Mouse (Mus musculus) c-Kit-positive CD71-negative TER-119-negative erythroid progenitor cells, embryonic 14.5 days (primary cell): Measurements from ENCODE around the gene Fnip1.

ENCODE experiments used
- DNase-seq: peaks from one replicate; pipeline ENCODE4 v3.0.0-alpha.2; 2013; ENCODE audit warnings: low read depth

Gene Fnip1

DNA sequence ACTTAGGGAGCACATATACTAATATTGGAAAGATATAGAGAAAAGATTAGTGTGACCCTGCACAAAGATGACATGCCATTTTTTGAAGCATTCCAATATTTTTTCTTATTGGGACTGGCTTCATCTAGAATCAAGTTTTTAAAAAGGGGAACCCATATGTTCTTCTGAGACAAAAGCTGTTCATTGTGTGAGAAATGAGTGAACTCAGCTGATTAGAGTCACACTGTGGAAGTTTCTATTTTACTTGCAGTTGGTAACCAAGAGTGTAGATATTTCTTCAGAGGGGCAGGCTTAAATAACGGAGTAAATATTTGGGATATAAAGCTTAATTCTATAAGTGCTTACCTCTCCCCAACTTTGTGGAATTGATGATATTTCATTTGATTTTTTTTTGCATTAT lies 20.2 kb downstream of the Fnip1 start:
- DNase-seq = no peak

DNA sequence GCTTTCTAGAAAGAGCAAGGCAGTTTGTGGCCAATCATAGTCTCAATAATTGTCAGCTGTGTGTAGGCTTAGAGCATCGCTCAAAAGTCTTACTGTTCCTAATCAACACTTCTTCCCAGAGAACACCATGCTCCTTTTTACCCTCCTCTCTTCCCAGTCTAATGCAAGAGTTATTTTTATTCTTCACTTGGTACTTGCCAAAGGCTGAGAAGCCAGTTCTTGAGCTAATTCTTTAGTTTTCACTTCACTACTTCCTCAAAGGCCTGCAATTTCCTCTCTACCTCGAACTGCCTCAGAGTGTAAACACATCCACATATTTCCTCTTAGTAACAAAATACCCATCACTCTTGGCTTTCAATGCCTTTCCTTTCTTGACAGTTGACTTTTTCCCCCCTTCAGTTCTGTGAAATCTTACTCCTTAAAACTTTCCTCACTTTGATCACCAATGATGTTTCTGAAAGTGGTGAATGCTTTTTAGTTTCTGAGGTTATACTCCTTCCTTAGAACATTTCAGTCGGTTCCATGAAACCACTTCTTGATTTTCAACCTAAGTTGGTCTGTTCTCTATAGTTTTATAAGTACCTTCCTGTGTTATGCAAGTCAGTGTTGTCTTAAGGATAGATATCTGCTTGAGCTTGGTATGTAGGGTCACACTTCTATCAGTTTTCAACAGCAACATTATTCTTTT lies 26.7 kb downstream of the Fnip1 start:
- DNase-seq = peak; percentile 16

DNA sequence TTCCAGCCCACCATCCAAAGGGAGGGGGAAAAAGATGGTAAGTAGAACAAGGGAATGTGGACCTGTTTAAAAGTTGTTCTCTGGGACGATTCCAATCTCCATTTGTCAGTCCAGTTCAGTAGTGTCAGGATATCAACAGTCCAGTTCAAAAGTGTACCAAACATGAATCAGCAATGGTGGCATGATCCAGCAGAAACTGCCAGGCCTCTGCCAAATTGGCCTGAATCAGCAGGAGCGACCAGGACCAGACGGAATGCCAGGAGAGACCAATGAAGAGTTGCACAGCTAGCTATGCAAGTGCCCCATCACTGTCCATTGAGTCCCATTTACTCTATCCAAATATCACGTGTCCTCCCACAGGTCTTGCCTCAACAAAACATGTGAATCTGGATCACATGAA lies 34.2 kb downstream of the Fnip1 start:
- DNase-seq = no peak

DNA sequence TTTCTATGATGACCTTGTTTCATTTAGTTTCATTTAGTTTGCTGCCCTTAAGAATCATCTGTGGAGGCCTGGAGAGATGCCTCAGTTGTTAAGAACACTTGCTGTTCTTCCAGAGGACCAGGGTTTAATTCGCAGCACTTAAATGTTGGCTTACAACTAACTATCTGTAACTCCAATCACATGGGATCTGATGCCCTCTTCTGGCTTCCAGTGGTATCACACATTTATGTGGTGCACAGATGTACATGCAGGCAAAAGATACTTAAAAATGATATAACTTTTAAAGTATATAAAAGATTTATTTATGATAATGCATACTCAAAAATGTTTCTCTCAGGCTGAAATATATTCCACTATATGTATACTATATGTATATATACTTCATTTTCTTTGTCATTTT lies 40.4 kb downstream of the Fnip1 start:
- no peak for DNase-seq

DNA sequence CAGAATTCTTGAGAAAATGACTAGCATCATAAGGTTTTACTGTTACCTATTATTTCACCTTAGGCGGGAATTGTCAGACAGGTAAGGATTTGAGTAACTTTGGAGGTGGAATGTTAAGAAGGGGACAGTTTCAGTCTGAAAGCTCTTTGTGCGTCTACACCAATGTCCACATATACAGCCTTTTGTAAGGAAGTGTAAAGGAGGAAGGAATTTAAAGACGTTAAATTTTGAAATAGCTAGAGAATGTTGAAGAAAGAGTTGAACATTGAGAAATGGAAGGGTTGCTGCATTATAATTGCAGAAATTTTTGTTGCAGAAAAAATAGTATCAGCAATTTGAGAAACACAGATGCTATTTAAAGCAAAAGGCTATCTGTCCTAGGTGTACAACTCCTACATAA lies 48.0 kb downstream of the Fnip1 start:
- DNase-seq = no peak

DNA sequence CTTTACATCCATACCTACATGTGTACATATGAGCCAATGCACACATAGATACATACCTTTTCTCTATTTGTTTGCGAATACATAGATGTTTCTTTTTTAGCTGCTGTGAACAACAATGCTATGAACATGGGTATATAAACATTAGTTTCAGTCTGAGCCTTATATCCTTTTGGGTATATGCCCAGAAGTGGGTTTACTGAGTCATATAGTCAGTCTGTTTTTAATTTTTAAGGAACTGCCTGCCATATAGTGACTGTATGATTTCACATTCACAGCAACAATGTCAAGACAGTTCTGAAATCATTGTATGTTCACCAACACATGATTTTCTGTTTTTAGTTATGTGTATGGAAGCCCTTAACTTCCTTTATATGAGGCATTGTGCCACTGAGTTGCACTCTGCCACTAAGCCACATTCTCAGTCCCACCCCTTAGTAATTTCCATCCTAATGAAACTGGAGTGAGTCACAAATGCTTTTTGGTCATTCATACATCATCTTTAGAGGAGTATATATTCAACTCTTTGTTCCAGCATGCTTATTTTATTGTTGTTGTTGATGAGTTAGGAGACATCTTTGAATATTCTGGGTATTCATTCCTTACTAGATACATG lies 54.1 kb downstream of the Fnip1 start:
- no peak for DNase-seq

DNA sequence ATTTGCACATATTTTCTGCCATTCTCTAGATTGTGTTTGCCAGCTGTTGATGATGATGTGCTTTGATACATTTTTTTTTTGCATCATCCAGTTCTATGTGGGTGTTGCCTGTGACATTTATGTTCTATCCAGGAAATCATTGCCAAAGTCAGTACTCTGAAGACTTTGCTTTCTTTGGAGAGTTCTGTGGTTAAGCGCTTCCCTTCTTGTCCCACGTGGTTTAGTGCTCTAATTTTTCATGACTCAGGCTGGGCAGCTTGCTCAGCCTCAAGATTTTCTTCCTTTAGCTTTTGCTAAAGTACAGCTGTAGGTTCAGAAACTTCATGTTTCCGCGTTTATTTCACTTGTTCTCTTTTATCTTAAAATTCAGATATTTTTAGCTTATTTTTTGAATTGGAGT lies 54.6 kb downstream of the Fnip1 start:
- DNase-seq = peak; percentile 10

DNA sequence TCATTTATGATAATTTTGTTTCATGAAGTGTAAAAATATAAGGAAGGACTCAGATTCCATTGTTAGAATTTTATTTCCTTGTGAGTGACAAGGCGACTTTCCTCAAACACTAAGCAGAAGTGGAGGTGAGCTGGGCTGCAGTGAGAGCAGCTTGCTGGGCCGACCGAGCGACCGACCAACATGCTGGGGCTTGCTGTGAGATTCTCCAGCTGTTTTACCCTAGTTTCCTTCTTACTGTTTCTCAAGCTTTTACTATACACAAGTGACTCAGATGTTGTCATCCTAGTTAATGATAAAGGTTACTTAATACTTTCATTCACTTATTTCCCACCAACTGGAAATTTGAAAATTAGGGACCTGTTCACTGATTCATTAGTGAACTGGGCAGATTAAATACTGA lies 61.8 kb downstream of the Fnip1 start:
- DNase-seq = no peak

DNA sequence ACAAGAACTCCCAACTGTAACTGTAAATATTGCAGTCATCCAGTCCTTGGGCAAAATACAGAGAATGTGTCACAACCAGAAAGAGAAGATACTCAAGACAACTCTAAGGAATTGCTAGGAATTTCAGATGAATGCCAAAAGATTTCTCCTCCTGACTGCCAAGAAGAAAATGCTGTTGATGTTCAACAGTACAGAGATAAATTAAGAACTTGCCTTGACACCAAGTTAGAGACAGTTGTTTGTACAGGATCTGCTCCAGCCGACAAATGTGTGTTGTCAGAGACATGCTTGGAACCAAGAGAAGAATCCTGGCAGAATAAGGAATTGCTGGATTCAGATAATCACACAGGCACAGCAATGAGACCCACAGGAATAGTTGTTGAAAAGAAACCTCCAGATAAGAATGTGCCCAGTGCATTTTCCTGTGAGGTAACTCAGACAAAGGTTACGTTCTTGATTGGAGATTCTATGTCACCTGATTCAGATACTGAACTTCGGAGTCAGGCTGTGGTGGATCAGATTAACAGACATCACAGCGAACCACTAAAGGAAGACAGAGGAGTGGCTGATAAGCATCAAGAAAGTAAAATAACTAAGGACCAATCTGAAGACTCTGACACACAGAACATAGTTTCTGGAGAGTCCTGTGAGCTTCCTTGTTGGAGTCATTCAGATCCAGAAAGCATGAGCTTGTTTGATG lies 64.7 kb downstream of the Fnip1 start:
- DNase-seq = no peak

DNA sequence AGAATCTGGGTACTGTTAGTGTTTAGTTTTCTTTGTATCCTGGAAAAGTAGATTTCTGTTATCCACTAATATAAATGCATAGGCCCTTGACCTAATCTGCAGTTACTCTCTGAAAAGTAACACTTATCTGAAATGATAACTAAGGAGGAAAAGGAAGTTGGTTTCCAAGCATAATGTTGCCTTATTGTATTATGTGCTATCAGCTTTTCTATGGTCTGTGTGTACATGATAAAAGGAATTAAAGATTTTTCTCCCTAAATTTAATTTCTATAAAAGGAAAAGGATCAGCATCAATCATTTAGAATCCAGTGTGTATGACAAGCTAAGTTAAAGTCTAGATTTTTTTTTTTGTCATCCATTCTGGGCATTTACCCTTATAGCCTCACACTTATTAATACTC lies 75.6 kb downstream of the Fnip1 start:
- no peak for DNase-seq

DNA sequence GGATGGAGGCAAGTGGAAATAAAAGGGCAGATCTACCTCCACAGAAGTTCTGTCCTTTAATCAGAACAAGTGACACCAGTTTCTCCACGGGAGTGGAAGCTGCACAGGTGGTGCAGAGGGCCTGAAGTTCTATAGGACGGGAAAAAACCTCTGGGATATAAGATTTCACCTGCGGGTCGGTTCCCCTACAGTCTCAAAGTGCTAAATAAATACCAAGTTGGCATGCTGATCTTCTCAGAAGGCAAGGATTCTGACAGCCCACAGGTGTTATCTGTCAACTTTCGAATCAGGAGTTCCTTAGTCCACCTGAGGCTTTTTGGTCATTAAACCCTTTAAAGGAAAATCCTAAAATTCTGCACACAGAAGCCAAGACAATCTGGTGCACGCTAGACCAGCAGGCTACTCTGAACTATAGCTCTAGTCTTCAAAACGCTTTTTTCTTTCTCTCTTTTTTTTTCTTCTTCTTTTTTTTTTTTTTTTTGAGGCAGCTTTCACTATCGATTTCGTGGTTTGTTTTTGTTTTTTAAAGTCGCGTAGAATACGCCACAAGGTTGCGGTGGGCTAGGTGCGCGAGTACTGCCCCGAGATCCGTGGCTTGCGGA lies 84.0 kb downstream of the Fnip1 start:
- DNase-seq = no peak

DNA sequence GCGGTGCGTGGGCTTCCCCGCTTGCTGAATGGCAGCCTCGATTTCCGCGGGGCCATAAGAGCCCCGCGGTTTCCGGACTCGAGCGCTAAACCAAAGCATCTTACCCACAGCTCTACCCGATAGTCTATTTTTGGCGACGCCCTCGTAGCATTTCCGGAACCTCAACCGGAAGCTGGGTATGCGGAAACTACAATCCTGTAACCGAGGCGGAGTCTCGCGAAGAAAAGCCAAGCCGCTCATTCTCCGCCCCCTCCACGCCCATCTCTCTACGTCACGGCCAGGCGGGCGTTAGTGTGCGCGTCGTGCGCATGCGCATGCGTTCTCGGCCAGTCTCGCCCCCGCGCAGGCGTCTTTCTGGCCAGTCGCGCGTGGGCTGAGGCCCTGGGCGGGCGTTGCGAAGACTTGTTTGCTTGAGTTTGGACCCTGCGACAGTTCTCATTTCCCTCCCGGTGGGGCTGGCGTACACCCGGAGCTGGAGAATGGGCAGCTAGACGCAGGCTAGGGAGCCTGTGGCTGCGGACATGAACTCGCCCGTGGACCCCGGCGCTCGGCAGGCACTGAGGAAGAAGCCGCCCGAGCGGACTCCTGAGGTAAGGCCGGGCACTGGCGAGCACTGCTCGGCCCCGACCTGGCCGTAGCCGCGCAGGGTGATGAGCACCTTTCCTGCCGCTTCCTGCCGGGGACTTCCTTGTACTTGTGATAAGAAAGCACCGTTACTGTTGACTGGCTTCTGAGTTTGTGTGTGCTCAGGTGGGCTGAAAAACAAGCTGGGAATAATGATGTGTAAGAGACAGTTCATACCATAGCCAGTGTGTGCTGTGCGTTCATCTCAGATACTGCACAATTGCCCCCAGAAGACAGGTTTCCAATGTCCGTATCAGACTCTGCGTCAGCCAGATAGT lies 84.8 kb downstream of the Fnip1 start, which contains the start of gene Rapgef6:
Gene Rapgef6 (plus strand): TSS at position 319 of the 902 bp plus-strand sequence.
- peak; percentile 99 for DNase-seq

DNA sequence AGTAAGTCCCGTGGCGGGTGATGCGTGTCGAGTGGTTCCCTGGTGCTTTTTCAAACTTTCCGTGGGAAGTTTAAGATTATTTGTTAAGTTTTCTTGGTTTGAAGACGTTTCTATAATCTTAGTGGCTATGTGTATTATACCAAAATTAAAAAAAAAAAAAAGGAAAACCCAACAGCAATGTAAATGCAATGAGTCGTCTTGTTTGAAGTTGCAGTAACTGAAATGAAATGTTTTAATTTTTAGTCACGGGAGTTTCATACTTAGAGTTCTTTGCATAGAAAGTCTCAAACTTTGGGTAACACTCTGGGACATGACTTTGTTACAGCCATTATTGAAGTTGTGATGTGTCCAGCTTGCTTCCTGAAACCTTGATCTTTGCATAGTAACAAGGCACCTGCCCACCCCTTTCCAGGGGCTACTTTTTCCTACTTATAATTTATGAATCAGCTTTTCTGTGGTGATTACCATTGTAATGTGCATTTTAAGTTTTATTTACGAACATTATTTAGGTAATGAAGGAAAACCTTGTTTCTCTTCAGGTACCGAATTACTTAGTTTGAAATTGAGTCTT lies 85.5 kb downstream of the Fnip1 start:
- no peak for DNase-seq

DNA sequence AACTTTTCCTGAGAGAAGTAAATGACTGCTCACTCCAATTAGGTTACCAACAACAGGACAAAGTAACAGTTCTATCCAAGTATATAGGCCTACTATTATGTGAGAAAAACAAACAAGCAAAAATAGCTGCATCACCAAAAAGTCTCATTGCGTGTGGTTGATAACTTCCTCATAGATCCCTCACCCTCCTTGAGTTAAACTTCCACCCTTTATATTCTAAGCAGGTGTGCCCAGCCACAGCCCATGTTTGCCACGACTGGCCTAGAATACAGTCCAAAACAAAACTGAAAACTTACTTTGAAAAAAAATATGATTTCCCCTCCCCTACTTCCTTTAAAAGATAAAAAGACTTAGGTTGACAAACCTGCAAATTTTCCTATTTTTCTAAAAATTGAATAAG lies 90.0 kb downstream of the Fnip1 start:
- DNase-seq = no peak

DNA sequence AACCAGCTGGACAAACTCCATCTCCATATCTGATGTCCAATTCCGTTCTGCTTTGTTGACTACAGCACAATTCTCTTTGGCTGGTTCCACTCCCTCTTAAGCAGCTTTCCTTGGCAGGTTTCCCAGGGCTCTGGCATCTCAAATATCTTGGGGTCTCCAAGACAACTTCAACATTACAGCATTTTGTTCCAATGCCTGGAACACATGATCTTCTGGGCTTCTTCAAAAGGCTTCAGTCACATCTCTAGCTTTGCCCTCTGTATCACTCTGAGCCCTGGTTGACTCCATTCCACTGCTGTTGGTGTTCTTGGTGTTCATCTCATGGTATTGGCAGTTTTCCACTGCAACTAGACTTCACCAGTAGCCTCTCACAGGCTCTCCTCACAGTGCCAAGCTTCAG lies 92.4 kb downstream of the Fnip1 start:
- DNase-seq = no peak

DNA sequence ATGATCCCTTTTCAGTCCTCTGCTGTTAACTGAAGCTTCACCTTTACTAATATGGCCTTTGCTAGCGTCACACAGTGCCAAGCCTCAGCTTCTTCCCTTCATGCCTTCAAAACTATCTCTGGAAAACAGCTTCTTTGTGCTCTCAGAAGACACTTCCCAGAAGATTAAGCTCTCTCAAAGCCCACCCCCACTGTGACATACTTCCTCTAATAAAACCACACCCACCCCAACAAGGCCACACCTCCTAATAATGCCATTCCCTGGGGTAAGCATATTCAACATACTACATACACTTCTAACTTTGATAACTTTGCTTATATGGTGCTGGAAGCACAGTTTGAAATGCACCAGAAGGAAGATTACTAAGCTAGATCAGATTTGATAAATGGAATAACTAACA lies 92.9 kb downstream of the Fnip1 start:
- no peak for DNase-seq

DNA sequence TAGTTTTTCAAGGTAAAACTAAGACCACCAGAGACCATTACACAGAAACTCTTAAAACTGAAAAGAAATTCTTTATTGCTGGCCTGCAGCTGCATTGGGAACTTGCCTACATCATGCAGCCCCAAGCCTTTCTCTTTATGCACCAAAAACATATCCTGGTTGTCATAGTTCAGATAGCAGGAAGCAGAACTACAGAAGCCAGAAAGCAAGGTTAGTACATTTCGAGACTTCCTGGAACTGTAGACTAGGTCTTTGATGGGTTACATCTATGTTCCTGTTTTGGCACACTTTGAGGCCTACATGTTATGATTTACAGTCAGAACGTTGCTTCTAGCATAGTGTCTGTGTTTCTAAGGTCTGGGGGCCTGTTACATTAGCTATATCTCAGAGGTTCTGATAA lies 95.8 kb downstream of the Fnip1 start:
- DNase-seq = no peak

DNA sequence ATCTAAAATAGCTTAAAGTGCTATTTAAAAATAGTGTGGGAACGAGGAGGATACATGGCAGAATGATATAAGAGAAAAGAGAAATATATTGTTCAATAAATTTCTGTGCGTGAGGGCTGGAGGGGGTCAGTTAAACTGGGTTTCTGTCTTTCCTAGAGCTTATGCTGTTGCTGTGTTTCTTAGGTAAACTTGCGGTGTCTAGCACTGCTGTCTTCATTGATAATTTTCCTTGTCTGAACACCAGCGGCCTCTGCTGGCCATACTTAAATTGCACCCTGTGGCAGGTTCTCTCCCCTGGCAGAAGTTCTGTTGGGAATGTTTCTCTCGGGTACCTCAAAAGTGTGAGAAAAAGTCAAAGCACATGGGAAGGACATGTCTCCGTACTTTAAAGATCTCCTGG lies 96.9 kb downstream of the Fnip1 start:
- DNase-seq = peak; percentile 66

DNA sequence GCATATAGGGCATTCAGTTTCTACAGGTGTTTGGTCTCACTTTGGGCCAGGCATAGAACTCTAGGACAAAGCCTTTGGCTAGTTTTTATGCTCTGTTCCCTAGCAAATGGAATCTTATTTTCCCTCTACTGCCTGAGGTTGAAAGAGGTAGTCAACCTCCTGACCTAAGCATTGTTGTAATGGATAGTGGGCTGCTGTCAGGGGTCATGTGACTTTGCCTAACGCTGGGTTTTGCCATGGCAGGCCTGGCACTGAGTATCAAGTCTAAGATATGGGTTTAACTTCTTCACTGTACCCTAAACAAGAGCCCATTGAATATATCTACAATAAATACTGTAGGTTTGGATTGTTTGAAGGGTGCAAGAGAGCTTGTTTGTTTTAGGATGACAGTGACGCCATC lies 101.0 kb downstream of the Fnip1 start:
- DNase-seq = no peak

DNA sequence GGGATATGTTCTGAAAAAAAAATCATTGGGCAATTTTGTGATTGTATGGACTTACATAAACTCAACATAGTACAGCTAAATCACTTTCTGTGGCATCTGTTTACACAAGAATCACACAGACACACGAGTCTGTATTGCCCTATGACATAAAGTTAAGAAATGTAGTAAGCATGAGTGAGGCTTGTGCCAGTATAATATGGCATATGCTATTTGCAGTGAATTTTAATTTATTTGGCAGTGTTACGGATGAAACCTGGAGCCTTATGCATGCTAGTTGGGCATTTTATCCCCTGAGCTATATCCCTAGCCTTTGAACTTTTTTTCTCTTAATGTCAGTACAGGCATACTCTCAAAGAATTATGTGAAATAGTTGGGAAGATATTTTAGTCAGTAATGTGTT lies 101.5 kb downstream of the Fnip1 start:
- no peak for DNase-seq

DNA sequence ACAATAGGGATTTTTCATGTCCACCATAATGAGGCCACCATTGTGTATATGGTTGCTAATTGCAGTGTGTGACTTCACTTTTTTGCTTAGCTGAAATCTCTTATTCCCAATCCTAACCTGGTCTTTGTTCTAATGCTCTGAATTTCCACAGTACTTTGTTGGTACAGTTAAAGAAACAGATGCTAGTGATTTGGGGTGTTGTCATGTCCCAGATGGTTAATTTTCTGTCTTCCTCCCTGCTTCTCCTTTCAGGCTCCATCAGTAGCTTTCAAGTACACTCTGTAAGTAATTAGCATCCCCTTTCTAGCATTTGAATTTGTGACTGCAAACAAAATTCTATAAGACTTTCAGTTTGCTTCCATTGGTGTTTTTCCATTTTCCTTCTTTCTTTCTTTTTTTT lies 102.3 kb downstream of the Fnip1 start:
- no peak for DNase-seq

DNA sequence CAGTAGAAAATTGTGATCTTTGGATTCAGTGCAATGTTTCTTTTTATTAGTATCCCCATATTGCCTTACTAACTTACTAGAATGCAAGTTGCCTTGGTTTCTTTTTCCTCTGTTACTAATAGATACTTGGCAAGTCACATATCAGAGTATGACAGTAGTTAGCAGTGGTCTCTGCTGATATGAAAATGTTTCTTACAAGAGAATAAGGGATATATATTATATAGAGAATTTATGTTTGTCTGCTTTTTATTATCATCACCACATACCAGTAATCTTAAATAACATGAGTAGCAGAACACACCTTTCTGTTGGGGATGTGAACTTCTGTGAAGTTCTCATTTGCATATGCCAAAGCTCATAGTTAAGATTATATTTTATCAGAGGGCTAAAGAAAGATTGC lies 104.4 kb downstream of the Fnip1 start:
- no peak for DNase-seq
